Mouse (Mus musculus) embryonic facial prominence, embryonic 14.5 days (tissue): Measurements from ENCODE around the gene Ap3d1. TPM values are rescaled to one million over a fixed set of nuclear protein-coding genes. Genes with fewer than 3 reads are reported as not detected.
A peak's percentile ranks its signal among the peaks of the same experiment; 100 is the strongest.

ENCODE experiments used
- ATAC-seq: fragments of 200-750 bp; cut with Nextera tagmentation; 2 replicates; pipeline ENCODE4 v1.8.0; 2017; ENCODE audit warnings: low read depth, moderate number of reproducible peaks, moderate TSS enrichment
- DNase-seq: peaks from one replicate; pipeline ENCODE4 v3.0.0-alpha.2; 2015; ENCODE audit warnings: low spot score
- H3K27ac ChIP-seq: fragments of 300-500 bp; sonication (generic); replicated peaks from 2 replicates; pipeline ENCODE4 v1.5.1; 2014; ENCODE audit warnings: low read depth, mild to moderate bottlenecking, low read length, moderate library complexity
- H3K27me3 ChIP-seq: fragments of 300-500 bp; sonication (generic); replicated peaks from 2 replicates; pipeline ENCODE4 v1.6.1; 2014; ENCODE audit warnings: low read length; ENCODE audit not compliant: control insufficient read depth, insufficient read depth
- H3K36me3 ChIP-seq: fragments of 300-500 bp; sonication (generic); 2 replicates; pipeline ENCODE4 v1.6.1; 2014; ENCODE audit warnings: low read length, mixed read lengths; ENCODE audit not compliant: control insufficient read depth, insufficient read depth
- H3K4me1 ChIP-seq: fragments of 300-500 bp; sonication (generic); 2 replicates; pipeline ENCODE4 v1.6.1; 2014; ENCODE audit warnings: antibody characterized with exemption, low read length; ENCODE audit not compliant: control insufficient read depth, insufficient read depth
- H3K4me2 ChIP-seq: fragments of 300-500 bp; sonication (generic); 2 replicates; pipeline ENCODE4 v1.6.1; 2014; ENCODE audit warnings: low read depth, mild to moderate bottlenecking, low read length, moderate library complexity, mixed read lengths
- H3K4me3 ChIP-seq: fragments of 300-500 bp; sonication (generic); 2 replicates; pipeline ENCODE4 v1.5.1; 2014; ENCODE audit warnings: low read depth, mild to moderate bottlenecking, low read length
- H3K9ac ChIP-seq: fragments of 300-500 bp; sonication (generic); 2 replicates; pipeline ENCODE4 v1.6.1; 2014; ENCODE audit warnings: low read depth, mild to moderate bottlenecking, low read length, moderate library complexity, mixed read lengths
- H3K9me3 ChIP-seq: fragments of 300-500 bp; sonication (generic); 2 replicates; pipeline ENCODE4 v1.6.1; 2016; ENCODE audit warnings: low read length; ENCODE audit not compliant: control insufficient read depth
- WGBS: fragments of 180-500 bp; shearing (Covaris S2); extraction: QIAGEN DNeasy Blood & Tissue Kit; methylation state at CpG from one replicate; pipeline ENCODE4 v1.1.7; 2014; 5-methylcytosine and 5-hydroxymethylcytosine counted together
- polyA plus RNA-seq: library from polyadenylated mRNA; unstranded; fragments of >200 nt; fragmentation: Nextera tagmentation; extraction: Ambion mirVana; gene quantifications from 2 replicates; pipeline ENCODE4 v1.2.1, GENCODE M21; 2014

The Ap3d1 gene
- polyA plus RNA-seq, 1 experiment from 2014 or later, result 67.6 TPM

DNA sequence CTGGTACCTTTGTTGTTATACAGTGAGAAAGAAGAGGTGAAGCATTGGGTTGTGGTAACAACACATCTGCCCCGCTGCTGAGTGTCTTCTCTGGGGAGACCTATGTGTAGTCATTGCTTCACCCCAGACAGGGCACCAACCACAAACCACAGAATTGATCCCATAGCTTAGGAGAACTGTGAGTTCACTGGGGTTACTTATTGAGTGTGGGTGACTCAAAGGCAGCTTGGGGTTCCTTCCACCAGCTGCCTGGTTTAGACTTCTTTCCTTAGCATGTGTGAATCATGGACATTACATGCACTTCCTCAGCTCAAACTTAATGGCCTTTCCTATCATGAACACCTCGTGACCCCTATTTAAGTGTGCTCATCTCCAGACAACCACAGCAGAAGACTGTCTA is 21.4 kb upstream of the Ap3d1 start:
- ATAC-seq (no peak), DNase-seq (no peak)
- H3K4me2 ChIP-seq, result no peak overlapping the region
- H3K9ac ChIP-seq, result no peak overlapping the region
- H3K27me3 ChIP-seq, result no peaks in the 10 kb centered on the region
- no peak overlapping the region for H3K27ac ChIP-seq
- no peaks in the 10 kb centered on the region for H3K4me1 ChIP-seq
- no peak overlapping the region for H3K4me3 ChIP-seq
- 93% methylated on average over 2 of the region's 2 CpGs for WGBS
- H3K36me3 ChIP-seq, result peaks cover 36% of the 10 kb centered on the region
- H3K9me3 ChIP-seq, result no peaks in the 10 kb centered on the region

DNA sequence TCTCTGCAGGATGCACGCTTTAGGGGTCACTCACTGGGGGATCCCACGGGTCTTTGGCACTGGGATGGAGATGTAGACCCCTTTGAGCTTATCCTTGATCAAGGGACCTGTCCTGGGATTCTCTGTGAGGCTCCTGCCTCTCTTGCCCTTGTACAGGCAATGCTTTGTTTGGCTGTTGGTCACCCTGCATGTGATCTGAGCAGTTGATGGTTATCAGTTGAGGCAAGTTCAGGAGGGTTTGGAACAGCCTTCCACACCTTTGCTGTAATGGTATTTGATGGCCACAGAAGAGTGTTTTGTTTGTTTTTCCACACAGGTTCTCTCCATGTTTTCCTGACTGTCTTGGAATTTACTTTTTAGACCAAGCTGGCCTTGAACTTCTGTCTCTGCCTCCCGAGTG is 19.8 kb upstream of the Ap3d1 start:
- no peak overlapping the region for H3K4me3 ChIP-seq
- peaks cover 19% of the 10 kb centered on the region; the same call in 1 of the 2 replicates for H3K36me3 ChIP-seq
- no peaks in the 10 kb centered on the region for H3K27me3 ChIP-seq
- DNase-seq, result no peak
- H3K27ac ChIP-seq, result no peak overlapping the region
- 66% methylated on average over 3 of the region's 3 CpGs for WGBS
- H3K9me3 ChIP-seq, result no peaks in the 10 kb centered on the region
- H3K9ac ChIP-seq, result no peak overlapping the region
- H3K4me2 ChIP-seq, result no peak overlapping the region
- no peak for ATAC-seq
- peaks cover 9% of the 10 kb centered on the region for H3K4me1 ChIP-seq

DNA sequence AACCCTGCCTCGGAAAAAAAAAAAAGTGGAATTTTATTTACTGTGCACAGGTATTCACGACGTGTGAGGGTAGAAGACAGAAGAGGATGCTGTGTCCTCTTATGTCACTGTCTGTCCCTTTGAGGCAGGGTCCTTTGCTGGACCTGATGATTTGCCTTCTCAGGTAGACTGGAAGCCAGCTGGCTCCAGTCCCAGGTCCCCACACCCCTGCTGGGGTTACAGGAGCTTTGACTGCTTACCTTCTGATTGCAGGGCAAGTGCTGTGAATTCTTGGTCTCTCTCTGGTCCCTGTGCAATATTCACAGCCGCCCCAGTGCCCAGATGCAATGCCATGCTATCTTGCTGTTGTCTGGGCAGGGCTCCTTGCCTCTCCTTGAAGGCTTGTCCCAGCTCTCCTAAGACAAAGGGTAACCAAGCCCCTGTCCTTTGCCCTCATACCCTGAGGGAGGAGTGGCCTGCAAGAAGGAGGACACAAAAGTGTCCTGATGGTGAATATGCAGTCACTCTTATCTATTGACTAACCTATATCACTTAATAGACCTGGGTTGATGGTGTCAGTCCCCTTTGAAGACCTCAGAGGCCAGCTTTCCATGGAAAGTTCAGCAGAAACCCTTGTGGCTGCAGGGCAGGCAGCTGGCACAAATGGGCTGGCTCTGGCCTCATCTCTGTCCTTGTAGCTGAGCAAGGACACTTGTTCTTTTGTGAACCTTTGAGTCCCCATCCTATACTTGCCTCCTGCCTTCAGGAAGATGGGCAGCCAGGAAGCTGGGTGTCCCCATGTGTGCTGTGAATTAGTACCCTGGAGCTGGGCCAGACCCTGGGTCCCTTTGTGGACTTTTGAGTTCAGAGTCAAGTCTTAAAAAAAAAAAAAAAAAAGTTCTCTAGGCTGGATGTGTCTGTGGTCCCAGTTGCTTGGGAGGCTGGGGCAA is 18.8 kb upstream of the Ap3d1 start:
- peaks cover 19% of the 10 kb centered on the region for H3K4me1 ChIP-seq
- no peak overlapping the region for H3K4me3 ChIP-seq
- ATAC-seq (no peak), DNase-seq (no peak)
- H3K27me3 ChIP-seq, result no peaks in the 10 kb centered on the region
- peaks cover 9% of the 10 kb centered on the region; the same call in 1 of the 2 replicates for H3K36me3 ChIP-seq
- no peak overlapping the region for H3K4me2 ChIP-seq
- no peak overlapping the region for H3K9ac ChIP-seq
- H3K27ac ChIP-seq, result no peak overlapping the region
- whole genome bisulfite sequencing, result 89% methylated on average over 4 of the region's 4 CpGs
- no peaks in the 10 kb centered on the region for H3K9me3 ChIP-seq

DNA sequence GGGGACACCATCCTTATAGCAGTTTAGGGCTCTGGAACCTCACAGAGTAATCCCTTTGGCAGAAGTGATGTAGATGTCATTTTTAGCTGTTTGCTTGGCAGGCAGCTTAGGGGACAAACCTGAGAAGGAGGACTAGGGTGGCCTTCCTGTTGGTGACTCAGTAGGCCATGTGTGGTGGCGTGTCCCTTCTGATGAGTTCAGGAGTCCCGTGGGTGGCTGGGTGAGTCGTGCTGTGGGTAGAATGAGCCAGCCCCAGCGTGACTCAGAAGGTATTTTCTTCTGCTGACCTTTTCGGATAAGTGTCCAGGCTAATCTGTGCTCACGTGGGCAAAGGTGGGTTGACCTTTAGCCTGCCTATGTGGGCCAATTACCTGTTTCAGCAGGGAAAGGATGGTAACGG is 16.6 kb upstream of the Ap3d1 start:
- Histone ChIP-seq H3K36me3 (no peaks in the 10 kb centered on the region), H3K4me3 (no peak overlapping the region), H3K9me3 (no peaks in the 10 kb centered on the region), H3K4me1 (peaks cover 19% of the 10 kb centered on the region), H3K27me3 (no peaks in the 10 kb centered on the region), H3K27ac (no peak overlapping the region), H3K9ac (no peak overlapping the region), H3K4me2 (no peak overlapping the region)
- DNase-seq (no peak), ATAC-seq (no peak)
- WGBS, result 67% methylated on average over 7 of the region's 7 CpGs

DNA sequence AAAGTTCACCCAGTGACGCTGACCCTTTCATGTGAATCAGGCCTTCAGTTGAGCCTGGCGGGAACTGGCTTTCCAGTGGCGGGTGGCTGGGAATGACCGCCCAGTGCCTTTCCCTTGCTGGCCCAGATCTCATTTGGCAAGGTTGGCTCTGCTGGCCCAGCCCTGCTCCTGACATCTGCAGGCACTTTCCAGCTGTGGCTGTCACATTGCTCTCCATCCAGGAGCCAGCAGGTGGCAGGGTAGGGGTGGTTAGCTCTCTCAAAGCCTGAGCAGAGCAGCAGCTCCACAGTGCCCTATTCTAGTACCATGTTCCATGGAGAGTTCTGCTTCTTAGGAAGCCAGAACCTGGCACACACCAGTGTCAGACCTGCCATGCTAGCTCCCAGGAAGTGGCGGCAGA is 15.7 kb upstream of the Ap3d1 start:
- Histone ChIP-seq H3K27ac (no peak overlapping the region; the same call in 1 of the 2 replicates), H3K4me2 (peak overlapping the region; percentile 83), H3K9ac (no peak overlapping the region; the same call in 1 of the 2 replicates), H3K9me3 (no peaks in the 10 kb centered on the region), H3K4me1 (peaks cover 19% of the 10 kb centered on the region), H3K27me3 (no peaks in the 10 kb centered on the region), H3K36me3 (no peaks in the 10 kb centered on the region), H3K4me3 (no peak overlapping the region)
- DNase-seq (peak; percentile 73), ATAC-seq (no peak)
- WGBS, result 40% methylated on average over 5 of the region's 5 CpGs

DNA sequence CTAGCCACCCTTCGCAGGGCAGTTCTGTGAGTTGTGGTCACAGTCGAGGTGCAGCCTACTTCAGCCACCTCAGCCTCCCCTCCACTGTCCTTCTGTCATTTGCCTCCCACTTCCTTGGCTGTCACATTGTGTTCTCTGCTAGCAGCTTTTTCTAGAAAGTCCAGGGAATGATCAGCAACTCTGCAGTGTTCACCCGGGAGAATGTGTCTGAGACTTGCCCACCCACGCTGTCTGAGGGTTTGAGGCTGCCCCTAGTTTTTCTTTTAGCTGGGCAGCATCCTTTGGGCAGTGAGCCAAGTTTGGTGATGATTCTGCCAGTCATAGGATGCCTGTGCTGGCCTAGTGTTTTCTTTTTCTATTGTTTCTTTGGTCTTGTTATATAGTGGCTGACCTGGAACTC is 14.9 kb upstream of the Ap3d1 start:
- H3K4me1 ChIP-seq, result peaks cover 26% of the 10 kb centered on the region
- H3K27ac ChIP-seq, result no peak overlapping the region
- peak overlapping the region; percentile 83 for H3K4me2 ChIP-seq
- H3K36me3 ChIP-seq, result no peaks in the 10 kb centered on the region
- no peaks in the 10 kb centered on the region for H3K27me3 ChIP-seq
- H3K4me3 ChIP-seq, result peak overlapping the region; percentile 86; the same call in 1 of the 2 replicates
- WGBS, result 69% methylated on average over 4 of the region's 4 CpGs
- H3K9me3 ChIP-seq, result no peaks in the 10 kb centered on the region
- H3K9ac ChIP-seq, result peak overlapping the region; percentile 93
- no peak for ATAC-seq
- no peak for DNase-seq

DNA sequence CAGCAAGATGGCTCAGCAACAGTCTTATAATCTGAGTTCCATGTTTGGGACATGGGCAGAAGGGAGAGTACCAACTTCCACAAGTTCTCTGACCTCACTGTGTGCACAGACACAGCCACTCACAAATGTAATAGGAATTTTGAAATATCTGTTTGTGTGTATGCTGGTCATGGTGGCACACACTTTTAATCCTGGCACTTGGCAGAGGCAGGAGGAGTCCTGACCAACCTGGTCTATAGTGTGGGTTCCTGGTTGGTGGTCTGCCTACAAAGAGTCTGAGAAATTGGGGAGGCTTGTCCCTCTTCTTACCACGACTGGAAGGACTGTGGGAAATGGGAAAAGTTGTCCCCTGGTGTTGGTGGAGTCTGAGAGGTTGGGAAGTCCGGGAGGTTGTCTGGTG is 14.4 kb upstream of the Ap3d1 start:
- WGBS, result 60% methylated on average over 2 of the region's 2 CpGs
- DNase-seq (no peak), ATAC-seq (no peak)
- H3K4me2 ChIP-seq, result peak overlapping the region; percentile 83
- no peaks in the 10 kb centered on the region for H3K9me3 ChIP-seq
- H3K9ac ChIP-seq, result peak overlapping the region; percentile 93
- H3K36me3 ChIP-seq, result no peaks in the 10 kb centered on the region
- peak overlapping the region; percentile 86 for H3K4me3 ChIP-seq
- H3K27ac ChIP-seq, result no peak overlapping the region
- no peaks in the 10 kb centered on the region for H3K27me3 ChIP-seq
- peaks cover 30% of the 10 kb centered on the region for H3K4me1 ChIP-seq

DNA sequence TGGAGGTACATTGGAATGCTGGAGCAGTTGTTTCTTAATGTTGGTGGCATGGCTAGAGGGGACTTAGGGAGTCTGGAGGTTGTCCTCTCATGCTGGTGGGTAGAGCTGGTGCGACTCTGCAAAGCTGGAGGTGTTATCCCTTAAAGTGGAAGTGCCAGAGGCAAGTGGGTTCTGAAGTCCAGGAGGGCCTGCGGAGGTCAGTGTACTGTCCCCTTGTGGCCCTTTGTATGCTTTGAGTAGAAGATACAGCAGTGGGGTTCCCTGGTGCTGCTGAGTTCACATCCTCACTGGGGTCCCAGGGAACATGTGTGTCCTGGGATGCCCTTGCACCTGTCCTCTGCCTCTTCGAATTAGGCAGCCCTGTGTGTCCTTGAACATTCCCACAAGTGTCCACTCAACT is 14.0 kb upstream of the Ap3d1 start:
- Histone ChIP-seq H3K27me3 (no peaks in the 10 kb centered on the region), H3K4me2 (peak overlapping the region; percentile 83), H3K4me1 (peaks cover 32% of the 10 kb centered on the region), H3K27ac (no peak overlapping the region), H3K4me3 (peak overlapping the region; percentile 86), H3K9me3 (no peaks in the 10 kb centered on the region), H3K9ac (peak overlapping the region; percentile 93), H3K36me3 (no peaks in the 10 kb centered on the region)
- no peak for DNase-seq
- 26% methylated on average over 3 of the region's 3 CpGs for WGBS
- ATAC-seq, result no peak
